Mouse (Mus musculus): ENCODE measurements at regions not wholly inside any gene's neighbourhood (a gene's known extent, or its start where the extent isn't known, plus 50 kb on each side); places are given as distances from the start of the nearest gene placed in this dataset.

DNA sequence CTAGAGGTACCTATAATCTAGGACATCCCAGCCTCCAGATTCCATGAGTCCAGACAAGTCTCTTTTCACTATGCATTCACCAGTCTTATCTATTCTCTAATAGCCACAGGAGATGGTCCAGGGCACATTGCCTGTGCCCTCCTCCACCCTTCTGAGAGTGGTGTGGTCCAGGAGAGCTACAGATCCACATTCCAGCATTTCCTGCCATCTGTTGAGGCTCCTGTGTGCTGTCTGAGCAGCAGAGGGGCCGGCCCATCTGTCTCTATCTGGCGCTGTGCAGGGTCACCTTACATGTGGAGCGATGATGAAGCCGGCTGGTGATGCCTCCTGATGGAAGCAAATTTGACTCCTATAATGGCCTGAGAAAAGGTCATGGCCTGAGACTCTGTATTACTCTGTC, 263.9 kb upstream of the Rpl38 start:
- TF ChIP-seq POLR2A (IDR thresholded peaks at IDR 0.05; ENCODE audit: control insufficient read depth, low read depth, low read length), result no peak
- no peak for TF ChIP-seq CTCF (IDR thresholded peaks at IDR 0.05; ENCODE audit: control insufficient read depth, insufficient read depth, insufficient replicate concordance, low read depth, low read length)
